9 mouse cellular contexts compared by ENCODE assay signal in the genomic region with DNA sequence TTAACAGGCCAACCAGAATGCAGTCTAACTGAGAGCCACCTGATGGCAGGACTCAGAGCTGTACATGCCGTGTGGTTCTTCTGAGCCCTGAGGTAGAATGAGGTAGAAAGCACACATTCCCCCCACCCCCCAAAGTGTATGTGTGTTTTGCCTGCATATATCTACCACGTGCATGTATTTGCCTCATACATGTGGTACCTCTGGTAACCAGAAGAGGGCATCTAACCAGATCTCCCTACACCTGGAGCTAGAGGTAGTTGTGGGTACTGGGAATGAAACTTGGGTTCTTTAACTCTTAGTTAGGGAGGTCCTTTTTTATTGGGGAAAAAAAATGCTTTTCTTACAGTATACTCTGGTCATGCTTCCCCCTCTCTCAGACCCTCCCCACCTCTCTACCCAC. TPM values are rescaled to one million over a fixed set of nuclear protein-coding genes. Genes with fewer than 3 reads are reported as not detected.
DNase-seq lines count a peak whose midpoint lies in the region; ATAC-seq and TF ChIP-seq lines count a peak whose summit lies in the region.
"Had no signal": no experiment of that assay in that cellular context is flagged by ENCODE, and none has a peak within 500 bp of the region (broad histone marks: within the 10 kb centered on the region; RNA-seq: fewer than 3 reads in every experiment).

No protein-coding gene starts in this region.

- TF ChIP-seq CTCF in heart, postnatal 0 days (IDR thresholded peaks at IDR 0.05; ENCODE audit: low read depth): peak; percentile 41

- no peaks in the 10 kb centered on the region for H3K9me3 ChIP-seq in heart, postnatal 0 days (replicated peaks; ENCODE audit: control insufficient read depth, low read length)

- H3K36me3 ChIP-seq in heart, postnatal 0 days (replicated peaks; ENCODE audit: control insufficient read depth, insufficient read depth, low read length): peaks cover 61% of the 10 kb centered on the region

- no peak for ATAC-seq in heart, postnatal 0 days (ENCODE audit: insufficient read depth, low read depth)
- ATAC-seq in erythroid progenitor cell, adult 5-6 weeks (replicated peaks; ENCODE audit: low FRiP score, poor library complexity, severe bottlenecking): peak; percentile 59; the same call in 1 of the 2 replicates

- no peak for TF ChIP-seq EP300 in heart, postnatal 0 days (IDR thresholded peaks at IDR 0.05; ENCODE audit: low read depth)

- H3K4me3 ChIP-seq in heart, postnatal 0 days (ENCODE audit: low read depth, low read length): no peak overlapping the region

- H3K27me3 ChIP-seq in heart, postnatal 0 days (ENCODE audit: control insufficient read depth, insufficient read depth, low read length): no peaks in the 10 kb centered on the region

- no peak overlapping the region for H3K4me2 ChIP-seq in heart, postnatal 0 days (ENCODE audit: low read depth, low read length)

- no peak overlapping the region for H3K9ac ChIP-seq in heart, postnatal 0 days (replicated peaks; ENCODE audit: low read depth, low read length)

- DNase-seq in heart, postnatal 0 days (ENCODE audit: low spot score): peak; percentile 19
- no peak for DNase-seq in heart, adult 9 months (ENCODE audit: low spot score in 2 of 2)
- DNase-seq in thymus, postnatal 14 days: peak; percentile 47
- DNase-seq in thymus, postnatal 4 days: no peak
- DNase-seq in ovary, adult 18-20 months (ENCODE audit: low spot score): no peak
- no peak for DNase-seq in yolk sac, embryonic 10.5 days (ENCODE audit: low spot score)
- no peak for DNase-seq in gastrocnemius, postnatal 36 days
- DNase-seq: heart, postnatal 36 days had no signal

- intact Hi-C loops in gastrocnemius, postnatal 36 days (cut with DNase I): no loop called here

- H3K4me1 ChIP-seq in heart, postnatal 0 days (ENCODE audit: control insufficient read depth, insufficient read depth): peaks cover 6% of the 10 kb centered on the region; the same call in 1 of the 2 replicates

- WGBS in heart, postnatal 0 days: 45% methylated on average over 2 of the region's 2 CpGs

- H3K27ac ChIP-seq in heart, postnatal 0 days (ENCODE audit: low read depth): no peak overlapping the region

RNA-seq across cellular contexts. Expression of a gene that starts 5.5 kb away (rescaled TPM):
- total RNA-seq in heart, postnatal 0 days (2014; rRNA removed; ENCODE audit: low replicate concordance): 17.7 and 59.3 TPM in 2 replicates
- 39.5 and 41.3 TPM in 2 replicates for polyA plus RNA-seq in heart, postnatal 0 days (2015; fragmentation: Nextera tagmentation; extraction: Ambion mirVana)
- total RNA-seq in erythroid progenitor cell, adult 5-6 weeks (2015; ENCODE audit: low replicate concordance): 9.2 and 10.8 TPM in 2 replicates
- 10.3 and 17.1 TPM in 2 replicates for total RNA-seq in erythroid progenitor cell, adult 5-6 weeks (2017; ENCODE audit: low replicate concordance)
- 10 to 100 TPM in 1 of 2 experiments, 1 to 10 TPM in 1; 8.9 to 11.7 TPM for total RNA-seq in gastrocnemius, postnatal 36 days (2021)

RNA-seq across cellular contexts. Expression of a gene that starts 51.8 kb away (rescaled TPM):
- 17.6 and 18.5 TPM in 2 replicates for total RNA-seq in heart, postnatal 0 days (2014; rRNA removed; ENCODE audit: low replicate concordance)
- polyA plus RNA-seq in heart, postnatal 0 days (2015; fragmentation: Nextera tagmentation; extraction: Ambion mirVana): 15.8 and 17.2 TPM in 2 replicates
- total RNA-seq in erythroid progenitor cell, adult 5-6 weeks (2015; ENCODE audit: low replicate concordance): 21.4 and 27.8 TPM in 2 replicates
- 51.6 and 56.6 TPM in 2 replicates for total RNA-seq in erythroid progenitor cell, adult 5-6 weeks (2017; ENCODE audit: low replicate concordance)
- 10 to 100 TPM; 60.1 to 61.5 TPM for total RNA-seq in gastrocnemius, postnatal 36 days (2021)

Comparison
In these comparisons a context has a peak if more than half of its experiments do, and no peak if none do; other contexts are left out.
1. DNase-seq: peak in heart, postnatal 0 days (single experiment) and thymus, postnatal 14 days (single experiment); none in heart, adult 9 months (0 of 2), thymus, postnatal 4 days (single experiment), ovary, adult 18-20 months (single experiment), yolk sac, embryonic 10.5 days (single experiment) and gastrocnemius, postnatal 36 days (0 of 2).